Mouse (Mus musculus): ENCODE measurements at regions not wholly inside any gene's neighbourhood (a gene's known extent, or its start where the extent isn't known, plus 50 kb on each side); places are given as distances from the start of the nearest gene placed in this dataset.
"Not testable (repeated sequence)": the region's sequence is repeated elsewhere in the genome, so short reads cannot be mapped to it uniquely, and the experiment has no call there.

GRCm38 (mm10) chr14:61753421-61753820 lies 146.2 kb downstream of the Kcnrg start:
- DNase-seq (ENCODE audit: low spot score), result no peak

- no peak for DNase-seq (ENCODE audit: low spot score)
Measured at GRCm38 (mm10) chr14:61756651-61757050, 149.4 kb downstream of the Kcnrg start.

DNA sequence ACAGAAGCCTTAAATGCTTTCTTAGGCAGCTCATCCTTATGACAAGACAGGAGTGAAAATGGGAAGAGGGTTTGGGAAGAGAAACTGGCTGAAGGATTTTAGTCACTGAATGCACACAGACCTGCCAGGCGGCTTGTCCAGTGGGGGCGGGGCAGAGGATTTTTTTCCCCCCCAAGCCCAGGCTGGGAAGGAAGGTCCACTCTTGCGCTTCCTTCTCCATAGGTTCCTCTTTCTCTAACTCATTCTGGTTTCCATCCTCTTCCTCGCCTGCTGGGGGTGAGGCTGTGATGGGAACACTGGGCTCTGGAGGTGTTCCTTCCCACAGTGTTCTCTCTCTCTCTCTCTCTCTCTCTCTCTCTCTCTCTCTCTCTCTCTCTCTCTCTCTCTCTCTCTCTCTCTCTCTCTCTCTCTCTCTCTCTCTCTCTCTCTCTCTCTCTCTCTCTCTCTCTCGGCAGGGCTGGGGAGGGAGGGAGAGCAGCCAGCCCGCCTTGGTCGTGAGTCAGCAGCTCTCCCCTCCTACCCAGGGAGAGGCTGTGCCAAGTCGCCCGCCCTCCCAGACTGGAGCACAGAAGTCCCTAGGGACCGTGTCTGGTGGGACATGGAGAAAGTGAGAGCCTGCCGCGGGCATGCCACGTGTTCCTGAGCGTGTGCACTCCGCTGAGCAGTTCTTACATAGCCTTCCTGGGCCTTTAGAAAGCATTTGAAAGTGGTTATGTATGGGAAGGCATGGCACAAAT lies 150.0 kb downstream of the Kcnrg start:
- peak; percentile 72 for DNase-seq (ENCODE audit: low spot score)

DNA sequence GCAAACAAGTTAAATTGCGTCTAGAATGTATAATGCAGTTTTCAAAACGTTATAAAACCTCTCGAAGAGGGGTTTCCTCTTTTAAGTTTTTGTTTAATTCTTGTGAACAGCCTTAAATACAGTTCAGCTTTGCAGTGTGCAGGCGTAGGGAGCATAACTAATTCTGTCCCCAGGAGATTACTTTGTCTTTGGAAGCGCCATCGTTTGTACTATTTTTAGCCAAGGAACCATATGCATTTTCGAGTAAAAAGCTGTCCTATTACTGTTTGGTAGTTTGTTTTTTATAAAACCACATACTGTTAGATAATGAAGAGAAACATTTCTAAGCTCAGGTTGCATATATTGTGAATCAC lies 150.5 kb downstream of the Kcnrg start:
- DNase-seq (ENCODE audit: low spot score), result no peak

DNA sequence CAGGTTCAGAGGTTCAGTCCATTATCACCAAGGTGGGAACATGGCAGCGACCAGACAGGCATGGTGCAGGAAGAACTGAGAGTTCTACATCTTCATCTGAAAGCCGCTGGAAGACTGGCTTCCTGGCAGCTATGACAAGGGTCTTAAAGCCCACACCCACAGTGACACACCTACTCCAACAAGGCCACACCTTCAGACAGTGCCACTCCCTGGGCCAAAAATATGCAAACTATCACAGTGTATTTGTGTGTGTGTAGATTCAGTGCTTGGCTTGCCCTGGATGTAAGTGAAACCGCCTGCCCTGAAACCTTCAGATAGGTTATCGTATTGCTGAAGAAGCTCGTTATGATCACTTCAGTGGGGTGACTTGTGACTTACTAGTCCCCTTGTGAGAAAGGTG lies 151.3 kb downstream of the Kcnrg start:
- DNase-seq (ENCODE audit: low spot score), result no peak

DNA sequence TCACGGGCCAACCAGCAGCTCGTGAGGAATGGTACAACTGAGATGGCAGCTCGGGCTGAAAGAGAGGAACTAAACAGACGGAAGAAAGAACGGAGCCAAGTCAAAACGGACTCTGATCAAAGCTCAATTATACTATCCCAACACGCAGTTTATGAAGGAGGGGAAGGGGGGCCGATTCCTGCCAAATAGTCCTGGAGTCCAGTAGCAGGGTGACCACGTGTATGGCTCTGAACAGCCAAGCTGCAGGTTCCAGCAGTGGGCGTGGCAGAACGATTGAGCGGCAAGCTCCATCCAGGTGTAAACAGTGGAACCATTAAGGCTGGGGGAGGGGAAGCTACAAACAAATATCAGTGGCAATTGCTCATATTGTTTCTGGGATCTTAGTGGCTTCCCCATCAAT lies 152.9 kb downstream of the Kcnrg start:
- not testable (repeated sequence) for DNase-seq (ENCODE audit: low spot score)

DNA sequence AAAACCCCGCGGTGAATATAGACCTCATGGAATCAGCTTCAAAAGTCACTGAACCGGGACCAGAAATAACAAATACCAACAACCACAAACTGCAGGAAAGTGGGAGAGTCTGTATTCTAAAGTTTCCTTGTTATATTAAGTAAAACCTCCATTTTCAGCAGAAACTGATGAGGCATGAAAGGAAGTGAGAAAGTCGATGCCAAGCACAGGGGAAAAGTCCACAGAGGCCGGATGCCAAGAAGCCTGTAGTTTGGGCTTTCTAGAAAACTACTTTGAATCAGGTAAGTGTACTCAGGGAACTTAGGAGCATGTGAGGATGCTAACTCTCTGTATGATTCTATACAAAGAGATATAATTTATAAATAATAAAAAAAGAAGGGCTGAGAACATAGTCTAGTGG lies 154.8 kb downstream of the Kcnrg start:
- no peak for DNase-seq (ENCODE audit: low spot score)

GRCm38 (mm10) chr14:61769881-61770280 lies 162.6 kb downstream of the Kcnrg start:
- DNase-seq (ENCODE audit: low spot score), result no peak

DNA sequence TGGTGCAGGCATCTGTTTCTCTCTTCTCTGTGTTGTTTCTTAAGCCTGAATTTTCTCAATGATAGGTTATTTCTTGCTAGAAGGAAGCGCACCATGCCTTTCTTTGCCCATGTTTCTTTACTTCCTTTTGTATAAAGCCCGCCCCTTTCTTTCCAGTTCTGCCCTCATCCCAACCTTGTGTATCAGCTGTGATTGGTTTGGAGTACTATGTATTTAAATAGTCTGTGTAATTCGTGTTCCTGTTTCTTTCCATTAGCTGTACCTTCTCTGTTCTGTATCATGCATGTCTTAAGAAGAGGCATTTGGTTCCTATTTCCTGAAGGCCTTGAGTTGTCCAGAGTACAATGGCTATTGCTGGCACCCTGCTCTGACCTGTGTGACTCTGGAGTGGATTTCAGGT lies 166.9 kb downstream of the Kcnrg start:
- DNase-seq (ENCODE audit: low spot score), result no peak

- no peak for DNase-seq (ENCODE audit: low spot score)
Measured at GRCm38 (mm10) chr14:61778618-61779017, 171.4 kb downstream of the Kcnrg start.

GRCm38 (mm10) chr14:61783206-61783605 lies 175.9 kb downstream of the Kcnrg start:
- no peak for DNase-seq (ENCODE audit: low spot score)

DNA sequence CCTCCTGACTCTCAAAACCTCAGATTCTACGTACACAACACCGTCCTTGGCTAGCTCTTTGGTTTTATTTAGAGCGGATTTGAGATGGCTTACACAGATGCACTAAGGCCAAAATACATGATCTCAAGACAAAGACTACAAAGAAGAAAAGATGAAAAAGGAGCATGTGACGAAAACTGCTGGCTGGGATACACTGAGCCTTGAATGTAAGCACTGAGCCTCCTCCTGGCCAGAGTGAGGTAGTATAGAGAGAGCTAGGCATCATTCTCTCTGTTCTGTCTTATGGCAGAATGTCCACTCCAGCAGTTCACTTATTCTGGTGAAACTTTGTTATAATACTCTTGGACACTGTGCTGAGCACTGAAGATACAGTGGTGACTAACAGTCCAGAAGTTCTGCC lies 177.4 kb downstream of the Kcnrg start:
- no peak for DNase-seq (ENCODE audit: low spot score)

DNA sequence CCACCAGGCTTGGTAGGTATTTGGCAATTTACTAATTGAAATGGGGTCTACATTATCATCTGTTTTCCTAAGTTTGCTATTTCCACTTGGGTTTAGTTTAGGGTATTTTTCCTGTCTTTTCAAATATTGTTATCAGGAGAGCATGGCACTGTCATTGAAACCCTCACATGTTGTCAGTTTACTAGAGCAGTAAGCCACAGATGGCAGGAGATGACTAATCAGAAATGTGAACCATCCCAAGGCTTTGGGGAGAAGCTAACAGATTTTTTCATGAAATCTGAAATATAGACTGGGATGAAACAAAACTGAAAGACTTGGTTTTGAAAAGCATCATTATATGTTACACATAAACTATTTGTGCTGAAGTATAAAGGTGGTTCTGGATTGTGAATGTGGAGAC lies 178.8 kb downstream of the Kcnrg start:
- no peak for DNase-seq (ENCODE audit: low spot score)

GRCm38 (mm10) chr14:61787746-61788145 lies 180.5 kb downstream of the Kcnrg start:
- no peak for DNase-seq (ENCODE audit: low spot score)

GRCm38 (mm10) chr14:61788998-61789790 lies 181.9 kb downstream of the Kcnrg start:
- peak; percentile 52 for DNase-seq (ENCODE audit: low spot score)

DNA sequence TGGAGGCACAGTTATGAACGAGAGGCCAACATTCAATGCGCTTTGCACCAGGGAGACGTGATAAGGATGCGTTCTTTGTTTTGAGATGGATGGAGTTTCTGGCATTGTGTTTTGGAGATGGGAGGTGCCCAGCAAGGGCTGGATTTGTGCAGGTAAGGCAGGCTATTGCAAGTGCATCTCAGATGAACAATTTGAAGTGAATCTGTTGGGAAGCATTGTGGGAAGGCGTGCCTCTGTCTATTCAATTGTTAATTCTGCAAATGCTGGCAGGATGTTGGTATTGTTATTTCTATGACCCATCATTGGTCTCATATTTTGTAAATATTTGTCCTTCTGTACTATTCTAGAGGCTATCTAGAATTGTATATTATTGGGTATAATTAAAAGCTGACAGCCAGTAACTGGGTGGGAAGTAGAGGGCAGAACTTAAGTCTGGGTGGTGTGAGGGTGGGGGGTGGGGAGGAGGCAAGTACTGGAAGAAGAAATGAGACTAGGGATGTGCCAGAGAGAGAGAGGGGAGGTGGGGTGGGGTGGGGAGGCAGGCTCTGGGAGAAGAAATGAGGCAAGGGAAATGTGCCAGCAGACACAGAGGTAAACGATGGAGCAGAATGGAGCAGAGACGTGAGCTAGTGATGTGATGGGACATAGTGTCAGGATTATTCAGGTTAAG lies 188.9 kb downstream of the Kcnrg start:
- DNase-seq (ENCODE audit: low spot score), result no peak

- DNase-seq (ENCODE audit: low spot score), result no peak
Measured at GRCm38 (mm10) chr14:61796671-61797070, 189.4 kb downstream of the Kcnrg start.

- no peak for DNase-seq (ENCODE audit: low spot score)
Measured at GRCm38 (mm10) chr14:61803421-61803925, 196.2 kb downstream of the Kcnrg start.

GRCm38 (mm10) chr14:61805433-61805832 lies 198.2 kb downstream of the Kcnrg start:
- DNase-seq (ENCODE audit: low spot score), result no peak

DNA sequence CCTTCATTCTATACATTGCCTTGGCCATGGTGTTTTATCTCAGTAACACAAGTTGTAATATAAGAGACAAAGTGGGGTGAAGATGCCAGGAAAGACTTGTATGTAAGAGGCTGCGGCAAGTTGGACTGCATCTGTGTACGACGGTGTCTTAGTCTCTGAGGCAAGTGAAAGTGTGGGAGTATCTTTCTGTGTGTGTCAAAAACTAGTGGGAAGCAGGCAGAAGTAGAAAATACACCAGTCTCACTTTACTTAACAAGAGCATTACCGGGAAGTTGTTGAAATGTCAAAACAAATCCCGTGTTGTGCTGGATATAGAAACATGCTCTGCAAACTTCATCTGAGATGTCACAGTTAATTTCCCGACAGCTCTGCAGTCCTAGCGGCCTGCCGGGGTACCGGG lies 200.9 kb downstream of the Kcnrg start:
- no peak for DNase-seq (ENCODE audit: low spot score)

- no peak for DNase-seq (ENCODE audit: low spot score)
Measured at GRCm38 (mm10) chr14:61809716-61810437, 202.6 kb downstream of the Kcnrg start.

DNA sequence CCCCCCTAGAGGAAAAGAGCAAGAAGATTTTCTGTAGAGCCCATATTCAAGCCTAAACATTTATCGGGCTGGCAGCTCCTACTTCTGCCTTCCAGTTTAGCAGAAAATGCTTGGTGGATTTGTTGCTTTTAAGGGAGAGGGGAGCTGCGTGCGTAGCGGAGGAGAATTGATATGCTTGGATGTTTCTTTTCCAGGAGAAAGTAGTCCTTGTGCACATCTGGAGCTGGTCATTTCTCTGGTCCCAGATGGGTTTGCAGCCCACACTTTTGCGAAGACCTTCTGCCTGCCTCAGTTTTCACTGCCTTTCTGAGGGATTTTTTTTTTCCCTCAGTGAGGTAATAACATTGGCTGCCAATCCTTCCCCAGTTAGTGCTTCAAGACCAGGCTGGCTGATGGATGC lies 203.6 kb downstream of the Kcnrg start:
- DNase-seq (ENCODE audit: low spot score), result no peak
